Mouse (Mus musculus) olfactory bulb, adult 2 months (tissue): ENCODE measurements around the gene Sugt1.

Experiments used
- CTCF ChIP-seq: fragments of 200-500 bp; IDR thresholded peaks from 2 replicates; pipeline ENCODE4 v1.5.1; 2012; ENCODE audit warnings: low read depth, mild to moderate bottlenecking, low read length, moderate library complexity; ENCODE audit not compliant: insufficient read depth
- POLR2A ChIP-seq: fragments of 200-500 bp; IDR thresholded peaks from 2 replicates; pipeline ENCODE4 v1.6.1; 2012; ENCODE audit warnings: mild to moderate bottlenecking, low read depth, low read length, moderate library complexity; ENCODE audit not compliant: insufficient read depth

GRCm38 (mm10) chr14:79564784-79565183 lies 22.7 kb upstream of the Sugt1 start:
- TF ChIP-seq POLR2A = no peak
- no peak for TF ChIP-seq CTCF
